Mouse (Mus musculus) cerebellum, adult 2 months (tissue): ENCODE results near the gene Nxnl1.

Experiments used
- CTCF ChIP-seq: fragments of 200-500 bp; IDR thresholded peaks from 2 replicates; pipeline ENCODE4 v1.5.1; 2011; ENCODE audit warnings: low read depth, mild to moderate bottlenecking, control low read depth, low read length, moderate library complexity, borderline replicate concordance; ENCODE audit not compliant: insufficient read depth
- POLR2A ChIP-seq: fragments of 200-500 bp; IDR thresholded peaks from 2 replicates; pipeline ENCODE4 v1.6.1; 2011; ENCODE audit warnings: low read length, control low read depth, borderline replicate concordance; ENCODE audit not compliant: insufficient read depth

GRCm38 (mm10) chr8:71613418-71613817, 47.0 kb upstream of the Nxnl1 start:
- TF ChIP-seq CTCF (no peak), POLR2A (no peak)
